Mouse (Mus musculus): ENCODE data around the gene 9130409I23Rik. TPM values are rescaled to one million over a fixed set of nuclear protein-coding genes. Genes with fewer than 3 reads are reported as not detected.

The 9130409I23Rik gene
- polyA plus RNA-seq, 1 experiment from 2014 or later: not detected

DNA sequence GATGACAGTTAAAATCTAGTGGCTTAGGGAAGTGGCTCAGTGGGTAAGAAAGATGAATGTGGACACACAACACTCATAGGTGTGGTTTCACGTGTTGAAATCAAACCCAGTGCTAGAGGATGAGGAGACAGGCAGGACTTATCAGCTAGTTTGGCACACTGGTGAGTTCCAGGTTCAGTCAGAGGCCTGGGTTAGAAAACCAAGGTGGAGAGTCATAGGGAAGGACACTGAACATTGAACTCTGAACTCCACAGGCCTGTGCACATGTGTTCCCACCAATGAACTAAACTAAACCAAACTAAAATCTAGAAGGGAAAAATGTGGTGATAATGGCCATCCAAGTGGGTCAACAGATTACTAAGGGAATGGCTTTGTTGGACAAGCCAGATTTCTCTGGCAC lies 3.5 kb upstream of the 9130409I23Rik start:
- WGBS: 67% methylated on average over 1 of the region's 1 CpGs
- Histone ChIP-seq H3K4me1 (no peaks in the 10 kb centered on the region), H3K4me3 (no peak overlapping the region)

DNA sequence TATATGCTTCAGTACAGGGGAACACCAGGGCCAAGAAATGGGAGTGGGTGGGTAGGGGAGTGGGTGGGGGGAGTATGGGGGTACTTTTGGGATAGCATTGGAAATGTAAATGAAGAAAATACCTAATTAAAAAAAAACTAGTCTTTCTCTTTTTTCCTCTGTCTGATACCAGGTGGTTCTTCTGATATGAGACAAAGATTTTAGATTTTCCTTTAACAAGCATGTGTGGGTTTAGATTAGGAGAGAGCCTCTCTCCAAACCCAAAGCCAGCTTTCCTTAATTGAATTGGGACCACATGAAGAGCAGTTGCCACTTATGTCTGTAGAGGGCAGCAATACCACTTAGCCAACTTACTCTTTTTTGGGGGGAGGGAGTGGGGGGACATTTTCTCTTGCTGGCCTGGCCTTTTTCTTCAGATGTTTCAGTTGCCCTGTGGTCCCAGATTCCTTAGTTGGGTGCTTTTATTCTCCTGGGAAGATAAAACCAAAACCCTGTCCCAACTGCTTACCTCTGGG lies 1.7 kb upstream of the 9130409I23Rik start:
- Histone ChIP-seq H3K27ac (no peak overlapping the region), H3K27me3 (ENCODE audit: poor library complexity, severe bottlenecking) (no peaks in the 10 kb centered on the region), H3K9me3 (no peaks in the 10 kb centered on the region), H3K36me3 (replicated peaks) (no peaks in the 10 kb centered on the region), H3K4me1 (no peaks in the 10 kb centered on the region), H3K4me3 (no peak overlapping the region)
- DNase-seq (ENCODE audit: extremely low spot score, low spot score): no peak

More for the DNA sequence above, 3.5 kb upstream of the 9130409I23Rik start:
- no peak for DNase-seq (ENCODE audit: extremely low spot score, low spot score)
- H3K36me3 ChIP-seq (replicated peaks): no peaks in the 10 kb centered on the region
- H3K9me3 ChIP-seq: no peaks in the 10 kb centered on the region
- H3K27me3 ChIP-seq (ENCODE audit: poor library complexity, severe bottlenecking): no peaks in the 10 kb centered on the region
- H3K27ac ChIP-seq: no peak overlapping the region

DNA sequence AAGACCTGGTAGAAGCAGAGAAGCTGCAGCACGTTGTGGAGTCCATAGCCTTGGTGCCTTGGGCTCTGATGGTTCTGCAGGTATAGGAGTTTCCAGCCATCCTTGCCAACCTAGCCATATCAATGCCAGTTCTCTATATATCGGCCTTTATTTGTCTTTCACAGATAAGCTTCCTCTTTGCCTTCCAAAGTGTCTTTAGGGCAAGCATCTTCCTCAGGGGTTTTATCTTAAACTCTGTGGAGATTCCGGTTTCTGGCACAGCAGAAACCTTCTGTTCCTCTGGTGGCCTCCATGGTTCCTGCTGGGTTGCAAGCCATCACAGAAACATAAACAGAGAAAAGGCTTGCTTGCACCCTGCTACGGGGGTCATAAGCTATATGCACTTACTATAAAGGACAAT lies 1.9 kb downstream of the 9130409I23Rik start:
- Histone ChIP-seq H3K9me3 (no peaks in the 10 kb centered on the region), H3K4me3 (no peak overlapping the region), H3K27me3 (ENCODE audit: poor library complexity, severe bottlenecking) (no peaks in the 10 kb centered on the region), H3K27ac (no peak overlapping the region), H3K36me3 (replicated peaks) (no peaks in the 10 kb centered on the region), H3K4me1 (no peaks in the 10 kb centered on the region)
- no peak for DNase-seq (ENCODE audit: extremely low spot score, low spot score)
- WGBS: 84% methylated on average over 4 of the region's 4 CpGs

DNA sequence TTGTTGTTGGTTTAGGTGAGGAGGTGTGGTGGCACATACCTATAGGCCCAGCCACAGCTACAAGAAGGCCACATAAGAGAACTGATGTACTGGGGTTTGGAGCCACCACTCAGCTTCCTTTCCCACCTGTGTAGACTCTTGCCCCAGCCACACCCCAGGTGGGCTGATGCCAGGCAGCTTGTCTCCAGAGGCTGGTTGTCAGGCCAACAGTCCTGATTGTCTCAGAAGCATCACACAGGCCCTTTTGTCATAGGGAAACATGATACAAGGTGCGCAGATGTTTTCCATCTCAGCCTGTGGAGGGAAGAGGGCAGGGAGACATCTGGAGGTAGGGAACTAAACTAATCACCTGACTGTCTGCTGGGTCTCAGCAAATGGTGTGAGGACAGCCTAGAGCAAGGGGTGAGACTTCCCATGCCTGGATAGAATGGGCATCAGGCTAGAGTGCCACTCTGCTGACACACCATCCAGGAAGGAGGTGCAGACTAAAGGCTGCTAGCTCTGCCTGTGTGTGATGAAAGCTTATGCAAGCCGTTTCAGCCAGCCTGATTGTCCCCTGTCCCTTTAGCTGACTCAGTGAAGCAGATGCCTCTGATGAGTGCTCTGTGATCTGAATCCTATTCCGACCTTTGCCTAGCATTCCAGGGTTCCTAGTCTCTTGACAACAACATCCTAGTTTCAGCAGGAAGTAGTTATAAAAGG lies 10.9 kb downstream of the 9130409I23Rik start:
- Histone ChIP-seq H3K4me1 (peaks cover 5% of the 10 kb centered on the region; the same call in 1 of the 2 replicates), H3K27me3 (ENCODE audit: poor library complexity, severe bottlenecking) (no peaks in the 10 kb centered on the region), H3K36me3 (replicated peaks) (no peaks in the 10 kb centered on the region), H3K4me3 (no peak overlapping the region), H3K27ac (no peak overlapping the region), H3K9me3 (no peaks in the 10 kb centered on the region)
- WGBS: 69% methylated on average over 3 of the region's 3 CpGs
- DNase-seq (ENCODE audit: extremely low spot score, low spot score): no peak

DNA sequence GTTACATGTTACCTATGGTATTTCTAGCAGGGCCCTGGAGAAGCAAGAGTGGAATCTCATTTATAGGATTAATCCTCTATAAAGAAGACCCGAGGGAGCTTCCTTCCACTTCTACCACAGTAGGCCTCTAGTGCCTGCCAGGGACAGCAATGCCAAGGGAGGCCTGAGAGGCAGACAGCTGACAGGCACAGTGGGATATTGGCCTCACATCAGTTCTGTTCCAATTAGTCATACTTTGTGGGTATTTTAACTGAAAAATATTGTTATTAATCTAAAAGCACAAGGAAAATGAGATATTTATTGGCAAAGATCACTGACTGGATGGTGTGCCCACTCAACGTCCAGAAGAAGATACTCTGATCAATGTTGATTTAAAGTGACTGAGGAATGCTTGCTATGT lies 13.0 kb downstream of the 9130409I23Rik start:
- Histone ChIP-seq H3K4me3 (no peak overlapping the region), H3K4me1 (peaks cover 5% of the 10 kb centered on the region; the same call in 1 of the 2 replicates), H3K36me3 (replicated peaks) (no peaks in the 10 kb centered on the region), H3K27me3 (ENCODE audit: poor library complexity, severe bottlenecking) (no peaks in the 10 kb centered on the region), H3K27ac (no peak overlapping the region), H3K9me3 (no peaks in the 10 kb centered on the region)
- WGBS: 80% methylated on average over 2 of the region's 2 CpGs
- no peak for DNase-seq (ENCODE audit: extremely low spot score, low spot score)

DNA sequence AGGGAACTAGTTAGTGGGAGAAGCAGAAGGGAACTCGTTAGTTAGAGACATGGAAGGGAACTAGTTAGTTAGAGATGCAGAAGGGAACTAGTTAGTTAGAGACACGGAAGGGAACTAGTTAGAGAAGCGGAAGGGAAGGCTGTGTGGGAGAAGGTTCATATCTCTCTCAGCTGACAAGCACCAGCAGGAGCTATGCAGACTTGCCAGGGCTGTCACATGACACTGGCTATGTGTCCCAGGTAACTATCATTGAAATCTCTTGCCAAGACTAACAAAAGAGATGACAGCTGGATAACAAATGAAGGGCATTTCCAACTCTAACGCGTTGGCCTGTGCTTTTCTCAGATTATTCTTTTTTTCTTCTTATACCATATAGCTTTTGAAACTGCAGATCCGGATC lies 13.6 kb downstream of the 9130409I23Rik start:
- Histone ChIP-seq H3K4me1 (peaks cover 5% of the 10 kb centered on the region; the same call in 1 of the 2 replicates), H3K27ac (no peak overlapping the region), H3K9me3 (no peaks in the 10 kb centered on the region), H3K36me3 (replicated peaks) (no peaks in the 10 kb centered on the region), H3K4me3 (no peak overlapping the region), H3K27me3 (ENCODE audit: poor library complexity, severe bottlenecking) (no peaks in the 10 kb centered on the region)
- DNase-seq (ENCODE audit: extremely low spot score, low spot score): no peak
- 87% methylated on average over 6 of the region's 6 CpGs for WGBS

DNA sequence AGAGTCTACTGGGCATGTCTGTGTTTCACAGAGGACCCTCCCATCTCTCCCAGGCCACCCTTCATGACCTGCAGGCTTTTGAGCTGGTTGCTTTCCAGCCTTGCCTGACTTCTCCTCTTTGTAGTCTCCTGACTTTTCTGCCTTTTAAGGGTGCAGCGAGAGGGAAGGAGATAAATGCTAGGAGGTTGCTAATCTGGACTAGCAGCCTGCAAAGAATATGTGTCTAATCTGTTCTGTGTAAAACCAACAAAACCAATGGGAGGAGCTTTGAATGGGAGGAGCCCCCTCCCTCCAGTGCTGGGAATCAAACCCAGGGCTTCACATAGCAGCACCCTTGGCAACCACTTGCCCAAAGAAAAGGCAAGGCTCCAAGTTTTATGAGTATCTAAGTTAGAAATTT lies 17.3 kb downstream of the 9130409I23Rik start:
- WGBS: 63% methylated on average over 1 of the region's 1 CpGs
- no peak overlapping the region for H3K27ac ChIP-seq
- H3K36me3 ChIP-seq (replicated peaks): no peaks in the 10 kb centered on the region
- H3K9me3 ChIP-seq: no peaks in the 10 kb centered on the region
- H3K4me3 ChIP-seq: no peak overlapping the region
- H3K27me3 ChIP-seq (ENCODE audit: poor library complexity, severe bottlenecking): no peaks in the 10 kb centered on the region
- H3K4me1 ChIP-seq: no peaks in the 10 kb centered on the region
- no peak for DNase-seq (ENCODE audit: extremely low spot score, low spot score)

DNA sequence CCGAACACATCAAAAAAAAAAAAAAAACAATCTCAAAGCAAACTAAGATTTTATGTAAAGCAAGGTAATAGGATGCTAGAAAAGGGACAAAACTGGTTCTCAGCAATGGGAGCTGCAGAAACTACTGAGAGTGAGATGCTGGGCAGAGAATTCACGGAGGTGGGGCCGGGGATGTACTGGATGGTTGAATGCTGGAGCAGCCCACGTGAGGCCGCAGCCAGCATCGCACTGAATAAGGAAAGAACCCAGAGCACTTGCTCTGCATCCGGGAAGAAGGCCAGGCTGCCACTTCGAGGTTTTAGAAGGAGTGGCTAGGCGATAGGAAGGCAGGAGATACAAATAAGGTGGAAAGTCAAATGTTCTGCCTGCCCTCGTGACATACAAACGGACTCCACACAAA lies 18.6 kb downstream of the 9130409I23Rik start:
- H3K9me3 ChIP-seq: no peaks in the 10 kb centered on the region
- no peaks in the 10 kb centered on the region for H3K4me1 ChIP-seq
- H3K27me3 ChIP-seq (ENCODE audit: poor library complexity, severe bottlenecking): no peaks in the 10 kb centered on the region
- no peak for DNase-seq (ENCODE audit: extremely low spot score, low spot score)
- no peak overlapping the region for H3K27ac ChIP-seq
- H3K36me3 ChIP-seq (replicated peaks): no peaks in the 10 kb centered on the region
- WGBS: 68% methylated on average over 11 of the region's 11 CpGs
- H3K4me3 ChIP-seq: no peak overlapping the region

DNA sequence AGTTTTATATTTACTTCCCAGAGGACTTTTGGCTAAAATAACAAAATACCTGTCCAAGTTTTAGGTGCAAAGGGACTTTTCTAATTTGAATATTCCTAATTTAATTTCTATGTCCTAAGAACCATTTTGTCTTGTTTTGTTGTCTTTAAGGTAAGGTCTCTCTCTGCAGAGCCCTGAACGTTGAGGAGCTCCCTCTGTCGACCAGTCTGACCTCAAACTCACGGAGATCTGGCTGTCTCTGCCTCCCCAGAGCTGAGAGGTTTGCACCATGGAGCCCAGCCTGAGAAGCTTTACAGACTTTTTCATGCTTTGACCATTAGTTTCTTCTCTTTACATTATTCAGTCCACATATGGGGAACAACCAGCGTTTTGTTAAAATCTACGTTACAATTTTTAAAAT lies 22.0 kb downstream of the 9130409I23Rik start:
- 52% methylated on average over 5 of the region's 5 CpGs for WGBS
- no peak overlapping the region for H3K27ac ChIP-seq

DNA sequence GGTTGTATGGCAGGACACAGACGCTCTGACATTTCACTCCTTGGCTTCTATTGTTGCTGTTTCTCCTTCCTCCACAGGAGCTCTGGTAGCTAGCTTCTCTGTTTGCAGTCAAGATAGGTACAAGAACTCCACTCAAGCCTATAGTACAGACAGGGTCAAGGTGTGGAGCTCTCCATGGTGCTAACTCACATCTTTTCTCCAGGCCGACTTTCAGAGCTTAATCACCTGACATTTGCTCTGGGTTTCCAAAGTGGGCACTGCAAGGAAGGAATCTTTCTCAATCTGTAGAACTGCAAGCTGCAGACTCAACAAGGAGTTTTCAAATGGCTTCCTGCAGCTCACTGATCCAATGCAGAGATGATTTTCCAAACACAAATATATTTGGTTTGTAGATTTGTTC lies 33.0 kb downstream of the 9130409I23Rik start:
- Histone ChIP-seq H3K4me1 (no peaks in the 10 kb centered on the region), H3K27ac (no peak overlapping the region), H3K9me3 (no peaks in the 10 kb centered on the region), H3K36me3 (replicated peaks) (no peaks in the 10 kb centered on the region), H3K27me3 (ENCODE audit: poor library complexity, severe bottlenecking) (no peaks in the 10 kb centered on the region), H3K4me3 (no peak overlapping the region)
- WGBS: 43% methylated on average over 2 of the region's 2 CpGs
- DNase-seq (ENCODE audit: extremely low spot score, low spot score): no peak

More for the DNA sequence above, 22.0 kb downstream of the 9130409I23Rik start:
- Histone ChIP-seq H3K9me3 (no peaks in the 10 kb centered on the region), H3K27me3 (ENCODE audit: poor library complexity, severe bottlenecking) (no peaks in the 10 kb centered on the region), H3K4me3 (no peak overlapping the region), H3K4me1 (no peaks in the 10 kb centered on the region), H3K36me3 (replicated peaks) (no peaks in the 10 kb centered on the region)
- DNase-seq (ENCODE audit: extremely low spot score, low spot score): no peak

DNA sequence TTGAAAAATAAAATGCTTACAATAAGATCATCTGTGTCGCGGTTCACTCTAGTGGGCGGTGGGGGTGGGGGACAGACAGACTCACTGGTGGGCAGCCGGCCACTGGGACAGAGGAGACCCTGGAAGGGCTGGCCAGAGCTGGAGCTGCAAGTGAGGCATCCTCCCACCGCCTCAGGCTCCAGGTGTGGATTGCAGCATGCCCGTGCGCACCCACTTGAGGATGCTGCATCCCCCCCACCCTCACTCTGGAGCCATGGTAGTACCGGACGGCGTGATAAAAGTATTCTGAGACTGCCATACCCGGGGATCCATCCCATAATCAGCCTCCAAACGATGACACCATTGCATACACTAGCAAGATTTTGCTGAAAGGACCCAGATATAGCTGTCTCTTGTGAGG lies 39.0 kb downstream of the 9130409I23Rik start:
- H3K27me3 ChIP-seq (ENCODE audit: poor library complexity, severe bottlenecking): no peaks in the 10 kb centered on the region
- no peaks in the 10 kb centered on the region for H3K9me3 ChIP-seq
- H3K4me3 ChIP-seq: no peak overlapping the region
- 82% methylated on average over 12 of the region's 12 CpGs for WGBS
- peaks cover 45% of the 10 kb centered on the region for H3K36me3 ChIP-seq (replicated peaks)
- no peak for DNase-seq (ENCODE audit: extremely low spot score, low spot score)
- H3K4me1 ChIP-seq: no peaks in the 10 kb centered on the region
- no peak overlapping the region for H3K27ac ChIP-seq

Measured in forebrain, embryonic 10.5 days (tissue).